Mouse (Mus musculus) adrenal gland, postnatal 25 days (tissue): ENCODE results near the gene 2410015M20Rik. TPM values are rescaled to one million over a fixed set of nuclear protein-coding genes. Genes with fewer than 3 reads are reported as not detected.
"Not testable (repeated sequence)": the region's sequence is repeated elsewhere in the genome, so short reads cannot be mapped to it uniquely, and the experiment has no call there.

ENCODE experiments used
- DNase-seq: peaks from one replicate; pipeline ENCODE4 v3.0.0; 2021; ENCODE audit warnings: mixed read lengths
- total RNA-seq: library from RNA; stranded (reverse); gene quantifications from 2 replicates; pipeline ENCODE4 v1.2.3, GENCODE M21; 2021

2410015M20Rik gene
- total RNA-seq, 1 experiment from 2014 or later = 303 TPM

DNA sequence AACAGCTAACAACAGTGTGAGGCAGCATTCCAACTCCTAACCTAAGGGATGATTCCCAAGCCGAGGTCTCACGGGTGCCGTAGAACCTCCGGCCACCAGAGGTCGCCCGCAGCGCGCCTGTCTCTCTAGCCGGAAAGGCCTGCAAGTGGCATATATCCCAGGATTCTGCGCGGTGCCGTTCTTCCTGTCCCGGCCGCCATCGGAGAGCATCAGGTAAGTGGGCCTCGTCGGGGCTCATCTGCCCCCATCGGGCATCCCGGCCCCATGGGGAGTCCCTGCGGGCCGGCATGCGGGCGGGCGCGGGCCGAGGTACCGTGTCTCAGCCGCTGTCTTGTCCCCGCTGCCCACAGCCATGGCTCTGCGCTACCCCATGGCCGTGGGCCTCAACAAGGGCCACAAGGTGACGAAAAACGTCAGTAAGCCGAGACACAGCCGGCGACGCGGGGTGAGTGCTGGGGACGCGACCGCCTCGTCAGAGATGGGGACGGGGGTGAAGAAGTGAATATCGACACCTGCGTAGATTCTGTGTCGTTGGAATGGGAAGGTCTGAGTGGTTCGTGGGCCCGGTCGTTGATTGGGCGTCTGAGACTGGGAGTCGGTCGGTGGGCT, 3.8 kb upstream of the 2410015M20Rik start, which contains the start of gene Rpl36:
TSS of gene Rpl36 (plus strand) at position 181 of the 609 bp plus-strand sequence.
- peak; percentile 96 for DNase-seq

DNA sequence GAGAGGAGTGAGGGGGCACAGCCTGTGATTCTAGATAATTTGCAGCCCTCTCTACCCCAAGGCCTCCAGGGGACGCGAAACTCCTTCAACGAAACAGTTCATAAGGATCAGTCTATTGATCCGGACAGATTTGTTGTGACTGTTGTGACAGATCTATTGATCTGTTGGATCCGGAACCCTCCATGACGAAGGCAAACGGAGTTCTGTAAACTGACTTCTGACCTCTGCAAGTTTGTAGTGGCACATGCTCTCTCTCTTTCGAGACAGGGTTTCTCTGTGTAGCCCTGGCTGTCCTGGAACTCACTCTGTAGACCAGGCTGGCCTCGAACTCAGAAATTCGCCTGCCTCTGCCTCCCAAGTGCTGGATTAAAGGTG, 3.0 kb upstream of the 2410015M20Rik start:
- DNase-seq = not testable (repeated sequence)

DNA sequence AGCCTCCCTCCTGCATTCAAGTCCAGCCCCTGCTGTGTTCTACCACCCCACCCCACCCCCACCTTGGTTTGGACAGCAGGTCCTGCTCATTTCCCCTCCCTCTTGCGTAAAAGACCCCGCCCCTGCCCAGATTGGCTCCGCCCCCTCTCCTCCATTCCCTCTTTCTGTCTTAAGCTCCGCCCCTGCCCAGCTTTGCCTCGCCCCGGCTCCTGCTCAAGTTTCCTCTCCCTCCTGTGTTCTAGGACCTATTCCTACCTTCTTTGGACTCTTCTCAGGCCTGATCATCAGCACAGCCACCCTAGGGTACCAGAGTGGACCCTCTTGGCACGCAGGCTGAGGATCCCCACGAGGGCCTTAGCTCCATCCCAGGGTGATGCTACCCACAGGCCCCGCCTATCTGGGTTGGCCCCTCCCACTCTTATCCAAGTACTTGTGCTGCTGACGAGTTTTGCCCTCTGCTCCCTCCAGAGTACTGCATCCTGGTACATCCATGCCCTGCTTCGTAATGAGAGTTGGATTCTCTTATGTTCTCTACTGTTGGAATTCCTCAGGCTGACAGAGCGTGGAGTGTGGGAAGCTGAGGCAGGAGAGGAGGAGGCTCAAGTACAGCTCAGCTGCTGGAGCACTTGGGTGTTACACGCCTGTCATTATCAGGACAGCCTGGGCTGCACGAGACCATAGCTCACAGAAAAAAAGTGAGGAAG, 2.4 kb upstream of the 2410015M20Rik start:
- no peak for DNase-seq

DNA sequence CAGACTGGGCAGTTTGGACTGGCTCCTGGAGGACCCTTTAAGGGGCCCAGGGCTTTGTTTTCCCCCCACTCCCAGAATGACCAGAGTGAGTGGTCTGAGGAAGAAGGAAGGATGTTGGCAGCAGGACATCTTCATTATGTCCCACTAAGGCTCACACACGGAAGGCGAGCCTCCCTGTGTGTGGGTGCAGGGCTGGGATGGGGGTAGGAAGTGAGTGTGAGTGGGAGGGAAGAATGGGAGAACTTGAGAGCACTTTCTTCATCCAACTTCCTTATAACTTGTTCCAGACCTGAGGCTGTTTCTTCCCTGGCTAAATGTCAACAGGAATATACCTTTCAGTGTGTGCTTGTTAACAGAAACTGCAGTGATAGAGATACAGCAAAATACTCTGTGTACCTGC, 1.8 kb upstream of the 2410015M20Rik start:
- no peak for DNase-seq

DNA sequence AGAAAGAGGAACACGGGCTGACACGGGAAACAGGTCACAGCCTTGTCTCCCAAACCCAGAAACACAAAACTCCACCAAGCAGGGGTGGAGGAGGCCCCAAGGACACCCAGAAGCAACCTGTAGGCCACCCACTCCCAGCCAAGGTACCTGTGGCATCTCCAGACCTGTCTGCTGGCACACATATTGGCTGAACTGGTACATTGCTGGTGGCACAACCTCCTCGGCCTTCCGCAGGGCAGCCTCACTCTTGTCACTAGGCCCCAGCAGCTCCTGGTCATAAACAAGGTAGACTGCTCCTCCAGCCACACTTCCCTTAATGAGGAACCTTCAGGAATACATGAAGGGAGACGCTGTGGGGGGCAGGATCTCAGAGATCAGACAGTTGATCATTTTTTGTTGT, 872 bp downstream of the 2410015M20Rik start:
- DNase-seq = no peak

DNA sequence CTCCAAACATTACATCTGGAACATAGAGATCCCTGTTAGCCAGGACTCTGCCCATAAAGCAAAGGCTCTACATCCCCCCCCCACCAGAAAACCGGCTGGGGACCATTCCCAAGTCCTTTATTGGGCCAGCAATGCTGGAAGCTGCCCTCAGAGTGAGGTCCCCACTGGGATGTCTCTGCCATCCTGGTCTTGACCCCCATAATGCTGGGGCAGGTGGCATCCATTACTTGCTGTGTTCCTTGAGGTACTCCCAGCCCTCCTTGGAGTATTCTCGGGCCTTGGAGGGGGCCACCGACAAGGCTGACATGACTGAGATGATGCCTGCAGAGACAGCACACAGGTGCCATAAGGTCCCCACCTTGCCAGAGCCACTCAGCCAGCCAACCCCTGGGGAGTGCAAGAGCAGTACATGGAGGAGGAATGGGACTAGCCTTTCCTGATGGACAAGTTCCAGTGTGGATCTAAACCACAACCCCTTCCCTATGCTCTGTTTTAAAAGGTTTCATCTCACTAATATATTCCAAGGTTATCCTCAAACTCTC, 2.0 kb downstream of the 2410015M20Rik start:
- no peak for DNase-seq

DNA sequence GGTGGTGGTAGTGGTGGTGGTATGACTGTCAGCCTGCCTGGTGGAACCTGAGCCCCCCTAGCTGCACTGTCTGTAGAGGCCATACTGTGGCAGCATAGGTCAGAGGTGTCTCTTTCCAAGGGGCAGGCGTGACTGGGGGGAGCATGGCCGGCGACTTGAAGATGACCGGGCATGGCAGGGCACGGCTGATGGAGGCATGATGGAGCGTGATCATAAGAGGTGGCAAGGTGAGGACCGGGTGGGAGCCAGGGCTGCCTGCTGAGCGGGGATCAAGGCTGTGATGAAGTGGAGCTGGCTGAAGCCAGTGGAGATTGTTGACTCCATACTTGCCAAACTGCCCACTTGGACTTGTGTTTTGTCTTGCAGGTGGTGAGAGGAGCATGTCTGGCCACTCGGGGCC, 4.1 kb downstream of the 2410015M20Rik start:
- DNase-seq = no peak

DNA sequence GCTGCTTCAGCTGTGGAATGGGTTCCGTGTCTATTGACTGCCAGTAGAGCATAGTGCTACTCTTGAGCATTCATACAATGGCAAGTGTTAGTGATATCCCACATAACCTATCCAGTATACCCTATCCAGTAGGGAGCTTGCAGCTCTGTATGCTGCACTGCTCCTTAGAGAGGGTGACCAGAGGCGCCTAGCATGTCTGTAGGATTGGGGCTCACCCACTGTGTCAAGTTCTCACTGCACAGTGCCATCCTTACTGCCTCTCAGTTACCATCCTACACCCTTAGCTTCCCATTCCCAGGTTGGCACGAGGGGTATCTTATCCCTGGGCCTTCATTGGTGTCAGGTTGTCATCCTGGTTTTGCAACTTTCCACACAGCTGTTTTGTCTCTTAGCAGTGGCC, 5.1 kb downstream of the 2410015M20Rik start:
- DNase-seq = no peak

DNA sequence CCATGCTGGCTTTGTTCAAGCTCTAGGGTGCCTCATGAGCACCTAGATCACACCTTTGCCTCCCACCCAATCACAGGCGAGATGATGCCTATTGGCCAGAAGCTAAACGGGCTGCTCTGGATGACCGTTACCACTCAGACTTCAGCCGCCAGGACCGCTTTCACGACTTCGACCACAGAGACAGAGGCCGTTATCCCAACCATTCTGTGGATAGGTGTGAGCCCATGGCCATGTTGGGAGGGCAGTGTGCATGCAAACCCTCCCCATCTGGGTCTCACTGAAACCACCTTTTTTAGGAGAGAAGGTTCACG, 5.5 kb downstream of the 2410015M20Rik start:
- no peak for DNase-seq

DNA sequence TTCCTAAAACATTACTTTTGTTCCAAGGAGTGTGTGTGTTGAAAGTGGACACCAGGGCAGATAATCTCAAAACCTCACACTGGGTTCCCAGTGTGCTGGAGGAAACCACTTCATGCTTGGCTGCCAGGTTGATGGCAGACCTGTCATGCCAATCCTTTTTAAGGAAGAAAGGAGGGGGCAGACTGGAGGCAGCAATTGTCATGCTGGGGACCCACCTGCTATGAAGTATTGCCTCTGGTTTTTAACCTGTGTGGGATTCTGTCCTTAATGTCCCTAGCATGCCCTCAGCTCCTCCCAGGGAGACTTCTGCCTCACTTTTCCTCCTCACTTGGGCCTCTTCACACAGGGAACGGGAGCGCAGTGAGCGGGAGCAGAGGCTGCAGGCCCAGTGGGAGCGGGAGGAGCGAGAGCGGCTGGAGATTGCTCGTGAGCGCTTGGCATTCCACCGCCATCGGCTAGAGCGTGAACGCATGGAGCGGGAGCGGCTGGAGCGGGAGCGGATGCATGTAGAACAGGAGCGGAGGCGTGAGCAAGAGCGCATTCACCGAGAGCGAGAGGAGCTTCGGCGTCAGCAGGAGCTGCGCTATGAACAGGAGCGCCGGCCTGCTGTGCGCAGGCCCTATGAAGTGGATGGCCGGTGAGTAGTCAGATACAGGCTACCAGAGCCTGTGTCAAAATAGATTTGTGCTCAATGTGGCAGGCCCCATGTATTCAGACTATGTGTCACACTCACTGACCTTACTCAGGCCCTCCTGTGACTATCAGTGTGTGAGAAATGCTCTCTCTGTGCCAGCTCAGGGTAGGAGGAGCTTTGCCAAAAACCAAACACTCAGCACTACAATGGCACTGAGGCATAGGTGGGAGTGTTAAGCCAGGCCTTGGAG, 6.1 kb downstream of the 2410015M20Rik start:
- no peak for DNase-seq

DNA sequence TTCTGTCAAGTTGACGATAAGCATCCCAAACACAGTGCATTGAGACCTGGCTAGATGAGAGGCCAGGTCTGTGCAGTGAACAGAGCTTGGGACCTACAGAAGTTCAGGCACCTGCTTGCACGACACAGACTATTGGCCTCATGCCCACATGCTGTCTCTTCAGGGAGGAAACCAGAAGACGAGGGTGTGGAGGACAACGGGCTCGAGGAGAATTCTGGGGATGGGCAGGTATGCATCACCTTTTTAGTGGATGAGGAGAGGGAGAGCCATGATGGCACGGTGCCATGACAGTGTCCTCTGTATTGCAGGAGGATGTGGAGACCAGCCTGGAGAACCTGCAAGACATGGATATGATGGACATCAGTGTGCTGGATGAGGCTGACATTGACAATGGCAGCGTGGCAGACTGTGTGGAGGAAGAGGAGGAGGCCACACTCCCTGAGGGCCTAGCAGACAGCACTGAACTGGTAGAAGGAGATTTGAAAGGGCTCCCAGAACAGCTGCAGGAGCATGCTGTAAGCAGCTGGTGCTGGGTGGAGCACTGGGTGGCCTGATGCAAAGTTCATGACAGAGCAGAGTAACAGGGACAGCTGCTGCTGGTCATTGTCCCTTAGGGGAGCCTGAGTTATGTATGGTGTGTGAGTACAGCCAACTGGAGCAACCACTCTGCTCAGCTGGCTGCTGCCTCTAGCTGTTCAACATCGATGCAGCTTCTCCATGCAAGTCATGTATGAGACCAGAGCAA, 15.9 kb downstream of the 2410015M20Rik start:
- DNase-seq = no peak

DNA sequence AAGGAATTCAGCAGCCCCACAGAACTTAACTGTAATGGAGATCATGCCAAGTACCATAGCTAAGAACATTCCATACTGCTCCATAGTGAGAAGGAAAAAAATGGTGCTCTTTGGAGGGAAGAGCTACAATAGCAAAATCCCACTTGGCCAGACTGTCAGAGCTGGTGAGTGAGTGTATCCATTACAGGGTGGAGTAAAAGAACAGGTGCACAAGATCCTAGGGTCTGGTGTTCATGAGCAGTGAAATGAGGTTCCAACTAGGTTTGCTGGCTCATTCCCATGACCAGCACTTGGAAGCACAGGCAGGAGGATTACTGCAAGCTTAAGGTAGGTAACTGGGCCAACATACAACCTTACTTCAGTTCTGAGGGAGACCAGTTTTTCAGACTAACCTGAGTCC, 17.0 kb downstream of the 2410015M20Rik start:
- DNase-seq = no peak

DNA sequence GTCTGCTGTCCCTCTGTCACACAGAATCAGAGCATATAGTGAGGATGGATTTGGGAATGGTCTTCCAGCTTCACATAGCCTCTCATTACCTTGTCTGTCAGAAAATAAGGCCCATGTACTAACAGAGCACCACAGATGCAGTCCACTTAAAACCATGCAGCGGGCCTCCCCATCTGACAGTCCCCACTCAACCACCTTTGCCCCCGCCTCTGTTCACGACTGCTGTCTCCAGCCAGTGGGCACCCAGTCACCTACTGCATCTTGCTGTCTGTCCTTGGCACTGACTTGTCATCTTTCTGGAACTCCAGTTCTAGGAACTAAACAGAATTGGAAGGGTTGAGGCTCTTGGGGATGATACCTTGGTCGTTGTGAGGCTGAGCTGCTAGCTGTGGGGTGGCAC, 20.6 kb downstream of the 2410015M20Rik start:
- DNase-seq = no peak

DNA sequence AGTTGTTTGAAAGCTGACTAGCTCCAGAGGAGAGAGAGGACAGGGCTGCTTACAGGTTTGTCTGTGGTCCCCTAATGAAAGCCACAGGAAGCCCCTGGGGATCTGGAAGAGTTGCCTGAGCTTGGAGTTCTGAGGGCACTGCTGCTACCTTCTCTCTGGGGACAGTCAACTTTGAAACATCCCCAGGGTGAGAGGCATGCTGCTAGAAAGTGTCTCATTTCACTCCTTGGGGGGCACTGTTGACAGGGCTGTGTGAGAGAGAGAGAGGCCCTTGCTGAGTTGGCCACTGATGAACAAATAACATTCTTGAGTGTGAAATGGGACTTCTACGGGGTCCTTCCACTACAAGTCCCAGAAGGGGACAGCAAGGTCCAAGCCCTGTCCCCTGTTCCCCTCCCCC, 21.8 kb downstream of the 2410015M20Rik start:
- DNase-seq = no peak

DNA sequence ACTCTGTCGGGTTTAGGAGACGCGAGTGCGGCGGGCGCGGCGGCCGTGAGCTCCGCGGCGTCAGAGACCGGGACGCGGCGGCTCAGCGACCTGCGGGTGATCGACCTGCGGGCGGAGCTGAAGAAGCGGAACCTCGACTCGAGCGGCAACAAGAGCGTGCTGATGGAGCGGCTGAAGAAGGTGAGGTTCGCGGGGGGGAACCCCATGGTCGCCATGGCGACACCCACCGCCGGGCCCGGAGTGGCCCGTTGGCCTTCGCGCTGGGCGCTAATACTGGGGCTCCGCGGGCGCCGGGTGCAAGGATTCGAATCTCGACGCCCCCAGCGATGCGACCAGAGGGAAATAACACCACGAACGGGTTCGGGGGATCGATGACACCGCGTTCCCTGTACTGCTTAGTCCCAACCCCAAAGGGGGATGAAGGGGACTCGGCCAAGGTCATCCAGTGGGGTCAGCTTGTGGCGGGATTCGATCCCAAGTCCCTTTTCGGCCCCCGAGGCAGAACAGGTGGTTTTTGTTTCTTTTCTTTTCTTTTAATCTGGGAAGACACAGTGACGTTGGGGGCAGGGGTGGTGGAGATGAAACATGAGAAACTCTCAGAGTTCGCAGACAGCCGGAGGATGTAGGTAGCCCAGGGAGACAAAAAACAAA, 24.3 kb downstream of the 2410015M20Rik start:
- DNase-seq = peak; percentile 49

DNA sequence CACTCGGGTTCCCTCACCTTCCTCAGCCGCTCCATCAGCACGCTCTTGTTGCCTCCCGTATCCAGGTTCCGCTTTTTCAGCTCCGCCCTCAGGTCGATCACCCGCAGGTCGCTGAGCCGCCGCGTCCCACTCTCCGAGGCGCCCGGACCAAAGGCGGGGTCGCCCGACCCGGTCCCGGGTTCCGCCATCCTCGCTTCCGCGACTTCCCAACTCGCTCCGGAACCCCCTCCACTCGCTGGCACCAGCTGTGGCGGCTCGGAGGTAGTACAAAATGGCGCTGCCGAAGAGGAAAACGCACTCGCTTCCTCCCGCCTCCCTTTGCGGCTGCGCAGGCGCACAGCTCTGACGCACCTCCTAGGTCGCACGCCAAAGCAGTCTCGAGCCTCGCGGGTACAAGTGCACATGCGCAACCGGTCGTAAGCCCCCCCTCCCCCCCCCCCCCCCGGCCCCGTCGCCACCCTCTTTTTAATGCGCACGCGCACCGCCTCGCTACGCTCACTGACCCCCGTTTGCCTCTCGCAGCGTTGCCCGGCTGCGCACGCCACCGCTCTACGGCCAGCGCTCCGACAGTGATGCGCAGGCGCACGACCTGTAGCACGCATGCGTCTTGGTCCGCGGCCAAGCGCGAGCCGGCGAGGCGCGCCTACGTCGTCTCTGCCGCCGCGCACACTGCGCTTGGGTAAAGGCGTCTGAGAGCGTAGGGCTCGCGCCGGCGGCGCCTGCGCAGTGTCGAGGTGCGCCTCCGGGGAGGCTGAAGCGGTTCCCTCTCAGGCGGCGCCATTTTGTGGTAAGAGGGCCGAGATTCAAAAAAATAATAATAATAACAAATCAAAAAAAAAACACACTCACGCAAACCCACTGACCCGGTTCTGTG, 25.1 kb downstream of the 2410015M20Rik start, which contains the start of the genes Safb2 and Safb:
TSS of gene Safb2 (minus strand) at position 329 of the 874 bp plus-strand sequence.
TSS of gene Safb (plus strand) at position 569 of the 874 bp plus-strand sequence.
- peak; percentile 99 for DNase-seq

DNA sequence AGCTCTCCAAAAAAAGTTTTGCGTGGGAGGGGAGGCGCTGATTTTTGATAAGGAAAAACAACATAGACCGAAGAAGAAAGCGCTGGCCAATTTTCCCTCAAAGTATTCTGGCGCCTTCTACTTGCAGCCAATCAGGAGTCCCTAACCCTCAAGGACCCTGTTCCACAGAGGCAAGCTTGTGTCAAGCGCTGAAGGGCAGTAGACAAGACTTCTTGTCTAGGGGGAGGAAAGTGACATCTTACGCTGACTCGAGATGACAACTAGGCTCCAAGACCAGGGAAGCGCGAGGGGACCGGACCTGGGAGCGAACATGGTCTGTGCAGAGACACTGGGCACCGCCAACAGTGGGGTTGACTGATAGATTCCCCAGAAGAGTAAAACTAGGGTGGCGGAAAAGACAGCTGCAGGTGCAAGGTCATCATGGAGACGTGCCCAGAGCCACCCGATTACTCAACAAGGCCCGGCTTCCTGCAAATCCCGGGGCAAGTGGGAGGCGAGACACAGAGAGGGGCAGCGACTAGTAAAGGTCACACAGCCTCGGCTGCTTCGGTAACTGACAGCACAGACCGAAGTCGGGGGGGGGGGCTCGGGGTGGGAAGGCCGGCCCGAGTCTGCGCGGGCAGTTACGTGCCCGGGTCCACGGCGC, 25.8 kb downstream of the 2410015M20Rik start:
- peak; percentile 44 for DNase-seq

DNA sequence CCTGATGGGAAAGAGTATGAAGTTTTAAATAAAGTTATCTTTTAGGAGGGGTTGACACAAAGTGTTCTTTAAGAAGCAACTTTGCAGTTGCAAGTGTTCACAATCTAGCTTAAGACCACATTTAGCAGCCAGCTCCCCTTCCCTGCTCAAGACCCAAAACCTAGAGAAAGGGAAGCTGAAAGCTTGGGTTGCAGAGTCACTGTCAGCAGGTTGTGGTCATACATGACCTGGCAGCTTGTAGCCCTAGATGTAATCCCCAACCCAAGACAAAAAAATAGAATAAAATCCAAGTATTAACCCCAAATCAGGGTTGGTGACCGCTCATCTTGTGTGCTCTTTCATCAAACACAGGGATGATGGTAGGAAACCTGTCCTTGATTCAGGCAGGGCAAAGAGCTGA, 26.5 kb downstream of the 2410015M20Rik start:
- no peak for DNase-seq

DNA sequence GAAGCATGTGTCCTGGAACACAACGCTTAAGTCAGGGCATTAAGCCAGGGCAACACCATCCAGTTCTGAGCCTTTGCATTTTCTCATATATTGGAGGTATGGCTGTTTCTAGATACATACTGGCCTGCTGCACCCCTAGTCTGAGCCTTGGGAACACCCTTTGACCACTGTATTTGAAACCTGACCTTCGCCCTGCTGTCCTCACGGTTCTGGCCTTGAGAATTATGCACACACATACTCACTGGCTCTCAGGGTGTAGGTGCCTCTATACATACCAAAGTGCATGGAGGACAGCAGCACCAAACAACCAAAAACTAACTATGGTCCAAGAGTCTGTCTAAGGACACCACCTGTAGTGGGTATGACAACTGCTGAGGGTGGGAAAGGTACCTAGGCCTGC, 36.6 kb downstream of the 2410015M20Rik start:
- no peak for DNase-seq

DNA sequence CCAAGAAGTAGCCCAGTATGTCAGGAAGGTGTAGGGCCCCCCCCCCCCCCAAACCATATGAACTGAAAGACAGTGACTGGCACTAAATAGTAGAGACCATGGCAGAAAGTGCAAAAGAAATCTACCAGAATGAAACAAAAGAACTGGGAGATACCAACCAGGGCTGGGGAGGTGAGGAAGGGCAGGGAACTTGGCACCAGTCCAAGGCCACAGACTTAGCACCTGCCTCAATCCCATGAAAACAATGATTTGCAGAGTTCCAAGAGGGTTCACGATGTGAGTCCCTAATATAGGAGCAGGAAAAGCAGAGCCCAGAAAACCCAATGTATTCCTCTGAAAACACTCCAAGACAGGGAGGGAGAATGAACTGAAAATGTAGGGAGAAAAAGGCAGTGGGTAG, 37.4 kb downstream of the 2410015M20Rik start:
- DNase-seq = no peak
